24 mouse cellular contexts compared by ENCODE assay signal in the genomic region with DNA sequence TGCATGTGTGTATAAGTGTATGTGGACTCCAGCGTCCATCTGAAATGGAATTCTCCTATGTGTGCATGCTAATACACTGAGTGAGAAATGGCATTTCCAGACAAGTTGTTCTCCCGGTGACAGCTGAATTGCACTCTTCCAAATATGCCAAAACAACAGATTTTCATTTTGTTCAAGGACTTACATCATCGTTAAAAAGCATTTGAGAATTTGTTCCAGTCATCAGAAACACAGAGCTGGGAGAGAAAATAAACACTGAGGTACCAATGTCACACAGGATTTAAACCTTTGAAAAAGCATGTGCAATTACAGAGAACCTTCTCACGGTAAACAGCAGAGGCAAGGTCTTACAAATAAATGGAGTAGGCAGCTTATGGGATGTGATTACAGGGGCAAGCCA.
DNase-seq lines count a peak whose midpoint lies in the region; ATAC-seq and TF ChIP-seq lines count a peak whose summit lies in the region.
"Had no signal": no experiment of that assay in that cellular context is flagged by ENCODE, and none has a peak within 500 bp of the region (broad histone marks: within the 10 kb centered on the region; RNA-seq: fewer than 3 reads in every experiment).

No protein-coding gene starts in this region.

- WGBS in hindbrain, embryonic 13.5 days, result 60% methylated on average over 4 of the region's 4 CpGs
- WGBS in hindbrain, embryonic 16.5 days, result 55% methylated on average over 4 of the region's 4 CpGs
- WGBS in midbrain, embryonic 14.5 days, result 67% methylated on average over 4 of the region's 4 CpGs
- 58% methylated on average over 4 of the region's 4 CpGs for WGBS in midbrain, postnatal 0 days

- H3K9me3 ChIP-seq in hindbrain, embryonic 13.5 days, result no peaks in the 10 kb centered on the region
- no peaks in the 10 kb centered on the region for H3K9me3 ChIP-seq in hindbrain, embryonic 16.5 days (ENCODE audit: control insufficient read depth, low read length)
- no peaks in the 10 kb centered on the region for H3K9me3 ChIP-seq in midbrain, embryonic 14.5 days (ENCODE audit: control insufficient read depth, low read length)
- H3K9me3 ChIP-seq in midbrain, postnatal 0 days (ENCODE audit: low read length), result no peaks in the 10 kb centered on the region
- H3K9me3 ChIP-seq: heart, embryonic 12.5 days; limb, embryonic 15.5 days had no signal

- DNase-seq in cerebellum, adult 8-10 months, result peak; percentile 20
- no peak for DNase-seq in cerebellum, adult 11 months
- peak; percentile 10 for DNase-seq in midbrain, embryonic 14.5 days
- no peak for DNase-seq in midbrain, postnatal 0 days (ENCODE audit: low spot score)
- no peak for DNase-seq in spleen, postnatal 14 days (ENCODE audit: low spot score in 2 of 2)
- DNase-seq in urinary bladder, postnatal 14 days (ENCODE audit: low spot score), result no peak
- DNase-seq: adrenal gland, postnatal 10 days; heart, postnatal 14 days; kidney, adult 2 months; kidney, postnatal 25 days; right cerebral cortex, postnatal 14 days; spleen, adult 18-20 months; thymus, adult 18-20 months; thymus, postnatal 4 days had no signal

- no peaks in the 10 kb centered on the region for H3K36me3 ChIP-seq in hindbrain, embryonic 13.5 days
- H3K36me3 ChIP-seq in hindbrain, embryonic 16.5 days (ENCODE audit: control insufficient read depth, insufficient read depth, low read length), result no peaks in the 10 kb centered on the region
- H3K36me3 ChIP-seq in midbrain, embryonic 14.5 days (ENCODE audit: control insufficient read depth, insufficient read depth, low read length), result no peaks in the 10 kb centered on the region
- H3K36me3 ChIP-seq in midbrain, postnatal 0 days (ENCODE audit: insufficient read depth, low read length), result no peaks in the 10 kb centered on the region
- H3K36me3 ChIP-seq: G1E; heart, embryonic 12.5 days; limb, embryonic 15.5 days had no signal

- H3K4me1 ChIP-seq in hindbrain, embryonic 13.5 days (replicated peaks), result no peaks in the 10 kb centered on the region
- H3K4me1 ChIP-seq in hindbrain, embryonic 16.5 days (ENCODE audit: control insufficient read depth, insufficient read depth, low read depth, low read length), result no peaks in the 10 kb centered on the region
- H3K4me1 ChIP-seq in midbrain, embryonic 14.5 days (ENCODE audit: control insufficient read depth, insufficient read depth, low read length), result no peaks in the 10 kb centered on the region
- H3K4me1 ChIP-seq in midbrain, postnatal 0 days (ENCODE audit: insufficient read depth, low read length), result 0 out of 2 replicates have a peak, but pooled peaks cover 2% of the 10 kb centered on the region
- H3K4me1 ChIP-seq: heart, embryonic 12.5 days; limb, embryonic 15.5 days had no signal

- TF ChIP-seq CTCF in midbrain, postnatal 0 days (IDR thresholded peaks at IDR 0.05), result no peak

- H3K4me2 ChIP-seq in hindbrain, embryonic 13.5 days, result no peak overlapping the region
- no peak overlapping the region for H3K4me2 ChIP-seq in hindbrain, embryonic 16.5 days (ENCODE audit: low read length)
- H3K4me2 ChIP-seq in midbrain, embryonic 14.5 days (ENCODE audit: low read length), result no peak overlapping the region
- no peak overlapping the region for H3K4me2 ChIP-seq in midbrain, postnatal 0 days (ENCODE audit: low read depth, low read length, poor library complexity, severe bottlenecking)
- H3K4me2 ChIP-seq: heart, embryonic 12.5 days; limb, embryonic 15.5 days; midbrain, embryonic 11.5 days had no signal

- H3K27ac ChIP-seq in hindbrain, embryonic 13.5 days, result 0 out of 2 replicates have a peak overlapping the region, but pooled peaks have one; percentile 48
- no peak overlapping the region for H3K27ac ChIP-seq in hindbrain, embryonic 16.5 days (ENCODE audit: low read depth, low read length)
- no peak overlapping the region for H3K27ac ChIP-seq in midbrain, embryonic 14.5 days (replicated peaks; ENCODE audit: low read depth, low read length)
- no peak overlapping the region for H3K27ac ChIP-seq in midbrain, postnatal 0 days (ENCODE audit: low read depth, low read length)
- H3K27ac ChIP-seq: limb, embryonic 15.5 days had no signal

- H3K9ac ChIP-seq in hindbrain, embryonic 13.5 days, result no peak overlapping the region
- no peak overlapping the region for H3K9ac ChIP-seq in hindbrain, embryonic 16.5 days (ENCODE audit: low read depth, low read length)
- H3K9ac ChIP-seq in midbrain, embryonic 14.5 days (replicated peaks; ENCODE audit: low read length), result no peak overlapping the region
- no peak overlapping the region for H3K9ac ChIP-seq in midbrain, postnatal 0 days (replicated peaks; ENCODE audit: low read length, poor library complexity, severe bottlenecking)
- H3K9ac ChIP-seq: heart, embryonic 12.5 days; limb, embryonic 15.5 days had no signal

- no peak for ATAC-seq in hindbrain, embryonic 13.5 days (ENCODE audit: low FRiP score)
- ATAC-seq in hindbrain, embryonic 16.5 days, result no peak
- ATAC-seq in midbrain, embryonic 14.5 days (ENCODE audit: low FRiP score, low TSS enrichment), result no peak
- ATAC-seq in midbrain, postnatal 0 days (ENCODE audit: low FRiP score), result no peak
- ATAC-seq: activated CD4-positive, CD25-positive, alpha-beta regulatory T cell, adult 4 months; inflammation-experienced regulatory T-cells, adult 6 months; lung, postnatal 0 days had no signal

- no peak overlapping the region for H3K4me3 ChIP-seq in hindbrain, embryonic 13.5 days
- no peak overlapping the region for H3K4me3 ChIP-seq in hindbrain, embryonic 16.5 days (ENCODE audit: low read length)
- H3K4me3 ChIP-seq in midbrain, embryonic 14.5 days (replicated peaks; ENCODE audit: low read depth, low read length), result no peak overlapping the region
- no peak overlapping the region for H3K4me3 ChIP-seq in midbrain, postnatal 0 days (ENCODE audit: low read depth, low read length)
- H3K4me3 ChIP-seq: heart, embryonic 12.5 days; limb, embryonic 15.5 days; myocyte had no signal

- no peaks in the 10 kb centered on the region for H3K27me3 ChIP-seq in hindbrain, embryonic 13.5 days
- no peaks in the 10 kb centered on the region for H3K27me3 ChIP-seq in hindbrain, embryonic 16.5 days (replicated peaks; ENCODE audit: control insufficient read depth, insufficient read depth, low read length)
- no peaks in the 10 kb centered on the region for H3K27me3 ChIP-seq in midbrain, embryonic 14.5 days (ENCODE audit: control insufficient read depth, insufficient read depth, low read length)
- no peaks in the 10 kb centered on the region for H3K27me3 ChIP-seq in midbrain, postnatal 0 days (ENCODE audit: insufficient read depth, low read length)
- H3K27me3 ChIP-seq: heart, embryonic 12.5 days; limb, embryonic 15.5 days had no signal

Comparison
In these comparisons a context has a peak if more than half of its experiments do, and no peak if none do; other contexts are left out.
1. DNase-seq: peak in cerebellum, adult 8-10 months (single experiment) and midbrain, embryonic 14.5 days (single experiment); none in cerebellum, adult 11 months (single experiment), midbrain, postnatal 0 days (single experiment), spleen, postnatal 14 days (0 of 2) and urinary bladder, postnatal 14 days (single experiment).